Mouse (Mus musculus): ENCODE measurements around the gene Ccdc134. TPM values are rescaled to one million over a fixed set of nuclear protein-coding genes. Genes with fewer than 3 reads are reported as not detected.
"Not testable (repeated sequence)": the region's sequence is repeated elsewhere in the genome, so short reads cannot be mapped to it uniquely, and the experiment has no call there.

Ccdc134 gene
- 12.2 TPM in 2 replicates for polyA plus RNA-seq (2016; fragmentation: Nextera tagmentation; extraction: Ambion mirVana)

DNA sequence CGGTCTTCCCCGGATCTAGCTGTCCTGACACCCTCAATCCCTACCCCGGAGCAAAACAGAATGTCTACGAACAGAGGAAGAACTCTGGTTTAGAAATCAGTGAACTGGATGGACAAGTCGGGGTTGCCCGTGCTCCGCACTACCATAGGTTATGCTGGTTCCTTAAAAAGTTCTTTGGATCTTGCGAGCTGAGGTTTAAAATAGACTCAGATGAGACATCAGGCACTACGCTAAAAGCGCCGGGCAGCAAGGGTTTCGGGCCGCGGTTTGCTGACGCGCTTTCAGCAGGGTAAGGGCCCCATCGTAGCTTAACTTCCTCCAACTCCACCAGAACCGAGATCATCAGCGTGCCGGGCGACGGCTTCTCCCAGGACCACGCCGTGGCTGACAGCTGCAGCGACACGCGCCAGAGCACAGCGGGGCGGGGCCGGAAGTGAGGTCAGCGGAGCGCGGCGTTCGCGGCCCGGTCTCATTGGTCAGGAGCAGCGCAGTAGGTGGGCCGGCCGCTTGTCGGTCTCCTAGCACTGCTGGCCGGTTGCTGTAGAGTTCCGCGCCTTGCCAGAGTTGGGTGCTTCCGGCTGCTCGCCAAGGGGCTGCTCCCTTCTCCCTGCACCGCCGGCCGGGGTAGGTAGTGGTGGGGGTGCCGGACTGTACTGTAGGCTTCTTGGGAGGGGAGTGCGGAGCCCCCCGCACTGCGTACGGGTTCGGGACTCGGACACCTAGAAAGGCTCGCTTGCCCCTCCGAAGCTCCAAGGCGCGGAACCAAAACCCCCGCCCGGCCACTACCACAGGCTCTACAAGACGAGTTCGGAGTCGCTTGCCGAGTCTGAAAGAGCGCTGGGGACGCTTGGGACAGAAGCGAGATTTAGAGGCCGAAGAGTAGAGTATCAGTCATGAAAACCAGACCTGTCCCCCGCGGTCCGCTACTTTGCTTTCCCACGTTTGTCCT lies at the start of gene Ccdc134:
TSS of gene Ccdc134 (plus strand) at position 497 of the 949 bp plus-strand sequence.
- 0 out of 2 replicates have a peak, but pooled peaks cover 10% of the 10 kb centered on the region for H3K27me3 ChIP-seq (replicated peaks)
- WGBS (ENCODE audit: insufficient replicate concordance) = 1% methylated on average over 73 of the region's 74 CpGs

DNA sequence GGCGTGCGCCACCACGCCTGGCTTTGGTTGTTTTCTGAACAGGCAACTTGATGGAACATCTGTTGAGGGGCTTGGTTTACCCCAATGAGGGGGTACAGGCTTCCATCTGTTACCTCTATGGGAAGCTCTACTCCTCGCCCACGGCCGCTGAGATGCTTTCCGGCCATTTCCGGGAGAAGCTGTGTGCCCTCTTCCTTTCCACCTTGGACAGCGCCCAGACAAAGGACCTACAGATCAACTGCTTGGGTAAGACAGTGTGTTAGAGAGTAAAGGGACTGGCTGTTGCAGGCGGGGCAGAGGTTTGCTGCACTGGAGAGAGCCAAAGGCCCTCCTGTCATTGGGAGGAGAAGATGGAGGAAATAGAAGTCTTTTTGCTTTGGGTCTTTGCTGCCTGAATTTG lies 47.8 kb upstream of the Ccdc134 start:
- H3K27me3 ChIP-seq (replicated peaks) = peaks cover 48% of the 10 kb centered on the region
- H3K9ac ChIP-seq = no peak overlapping the region
- no peak overlapping the region for H3K27ac ChIP-seq
- H3K4me1 ChIP-seq = no peaks in the 10 kb centered on the region
- no peak overlapping the region for H3K4me3 ChIP-seq
- H3K4me2 ChIP-seq = no peak overlapping the region
- 49% methylated on average over 10 of the region's 10 CpGs for WGBS (ENCODE audit: insufficient replicate concordance)
- no peak for ATAC-seq
- no peaks in the 10 kb centered on the region for H3K9me3 ChIP-seq (replicated peaks)
- H3K36me3 ChIP-seq = no peaks in the 10 kb centered on the region

More for the DNA sequence above, at the start of gene Ccdc134:
- Histone ChIP-seq H3K36me3 (peaks cover 23% of the 10 kb centered on the region), H3K9me3 (replicated peaks) (no peaks in the 10 kb centered on the region), H3K9ac (peak within 1 kb of the TSS; percentile 80), H3K4me2 (peak within 1 kb of the TSS; percentile 93), H3K27ac (peak within 1 kb of the TSS; percentile 80), H3K4me1 (peaks cover 39% of the 10 kb centered on the region), H3K4me3 (peak within 1 kb of the TSS; percentile 82)
- ATAC-seq = peak; percentile 99

GRCm38 (mm10) chr15:82081161-82081560 lies 46.6 kb upstream of the Ccdc134 start:
- H3K27me3 ChIP-seq (replicated peaks) = peaks cover 55% of the 10 kb centered on the region
- WGBS (ENCODE audit: insufficient replicate concordance) = 31% methylated on average over 7 of the region's 7 CpGs
- H3K9ac ChIP-seq = no peak overlapping the region
- H3K27ac ChIP-seq = no peak overlapping the region
- no peaks in the 10 kb centered on the region for H3K36me3 ChIP-seq
- no peaks in the 10 kb centered on the region for H3K4me1 ChIP-seq
- H3K4me2 ChIP-seq = no peak overlapping the region
- no peaks in the 10 kb centered on the region for H3K9me3 ChIP-seq (replicated peaks)
- H3K4me3 ChIP-seq = no peak overlapping the region
- ATAC-seq = no peak

GRCm38 (mm10) chr15:82085606-82086005 lies 42.1 kb upstream of the Ccdc134 start:
- Histone ChIP-seq H3K9ac (no peak overlapping the region), H3K4me1 (no peaks in the 10 kb centered on the region), H3K36me3 (no peaks in the 10 kb centered on the region), H3K4me3 (no peak overlapping the region), H3K9me3 (replicated peaks) (no peaks in the 10 kb centered on the region), H3K27ac (no peak overlapping the region), H3K4me2 (no peak overlapping the region), H3K27me3 (replicated peaks) (peaks cover 76% of the 10 kb centered on the region)
- WGBS (ENCODE audit: insufficient replicate concordance) = 70% methylated on average over 9 of the region's 9 CpGs
- no peak for ATAC-seq

DNA sequence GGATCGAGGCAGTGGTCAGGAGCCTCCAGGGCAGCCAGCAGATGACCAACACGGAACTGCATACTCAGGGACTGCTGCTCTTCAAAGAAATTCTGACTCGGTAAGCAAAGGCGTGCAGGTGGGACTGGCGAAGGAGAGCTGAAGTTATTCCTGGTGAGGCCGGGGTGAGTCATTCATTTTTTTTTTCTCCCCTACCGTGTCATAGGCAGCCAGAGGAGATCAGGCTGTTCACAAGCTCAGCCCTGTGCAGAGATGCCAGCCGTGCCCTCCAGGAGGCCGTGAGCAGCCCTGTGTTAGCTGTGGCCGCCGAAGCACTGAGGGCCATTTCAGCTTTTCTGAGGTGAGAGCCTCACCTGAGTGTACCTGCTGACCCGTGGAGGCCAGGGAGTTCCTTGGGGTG lies 41.6 kb upstream of the Ccdc134 start:
- Histone ChIP-seq H3K27me3 (replicated peaks) (peaks cover 74% of the 10 kb centered on the region), H3K4me1 (no peaks in the 10 kb centered on the region), H3K9ac (no peak overlapping the region), H3K36me3 (no peaks in the 10 kb centered on the region), H3K4me2 (no peak overlapping the region), H3K9me3 (replicated peaks) (no peaks in the 10 kb centered on the region), H3K27ac (no peak overlapping the region), H3K4me3 (no peak overlapping the region)
- no peak for ATAC-seq
- WGBS (ENCODE audit: insufficient replicate concordance) = 69% methylated on average over 12 of the region's 12 CpGs

GRCm38 (mm10) chr15:82087266-82087665 lies 40.5 kb upstream of the Ccdc134 start:
- Histone ChIP-seq H3K9me3 (replicated peaks) (no peaks in the 10 kb centered on the region), H3K4me2 (no peak overlapping the region), H3K4me1 (no peaks in the 10 kb centered on the region), H3K27ac (no peak overlapping the region), H3K9ac (no peak overlapping the region), H3K4me3 (no peak overlapping the region), H3K36me3 (no peaks in the 10 kb centered on the region), H3K27me3 (replicated peaks) (peaks cover 78% of the 10 kb centered on the region)
- whole genome bisulfite sequencing (ENCODE audit: insufficient replicate concordance) = 13% methylated on average over 10 of the region's 10 CpGs
- ATAC-seq = no peak

GRCm38 (mm10) chr15:82091061-82091460 lies 36.7 kb upstream of the Ccdc134 start:
- Histone ChIP-seq H3K9me3 (replicated peaks) (no peaks in the 10 kb centered on the region), H3K4me3 (no peak overlapping the region), H3K4me2 (no peak overlapping the region), H3K9ac (no peak overlapping the region), H3K27me3 (replicated peaks) (peaks cover 60% of the 10 kb centered on the region), H3K4me1 (no peaks in the 10 kb centered on the region), H3K36me3 (no peaks in the 10 kb centered on the region), H3K27ac (no peak overlapping the region)
- ATAC-seq = no peak
- WGBS (ENCODE audit: insufficient replicate concordance) = 63% methylated on average over 7 of the region's 7 CpGs

- H3K27ac ChIP-seq = no peak overlapping the region
- no peaks in the 10 kb centered on the region for H3K9me3 ChIP-seq (replicated peaks)
- no peak for ATAC-seq
- WGBS (ENCODE audit: insufficient replicate concordance) = 21% methylated on average over 8 of the region's 8 CpGs
- H3K4me1 ChIP-seq = no peaks in the 10 kb centered on the region
- peaks cover 30% of the 10 kb centered on the region for H3K27me3 ChIP-seq (replicated peaks)
- no peaks in the 10 kb centered on the region for H3K36me3 ChIP-seq
- H3K9ac ChIP-seq = no peak overlapping the region
- H3K4me3 ChIP-seq = no peak overlapping the region
- H3K4me2 ChIP-seq = no peak overlapping the region
Observed at GRCm38 (mm10) chr15:82106953-82107555, 20.7 kb upstream of the Ccdc134 start.

- H3K27ac ChIP-seq = no peak overlapping the region
- no peak overlapping the region for H3K9ac ChIP-seq
- H3K4me1 ChIP-seq = no peaks in the 10 kb centered on the region
- no peak overlapping the region for H3K4me2 ChIP-seq
- no peaks in the 10 kb centered on the region for H3K36me3 ChIP-seq
- no peaks in the 10 kb centered on the region for H3K9me3 ChIP-seq (replicated peaks)
- WGBS (ENCODE audit: insufficient replicate concordance) = 73% methylated on average over 8 of the region's 8 CpGs
- peaks cover 26% of the 10 kb centered on the region for H3K27me3 ChIP-seq (replicated peaks)
- H3K4me3 ChIP-seq = no peak overlapping the region
- ATAC-seq = no peak
Observed at GRCm38 (mm10) chr15:82120544-82120943, 7.2 kb upstream of the Ccdc134 start.

GRCm38 (mm10) chr15:82126690-82127089 lies 1.0 kb upstream of the Ccdc134 start:
- Histone ChIP-seq H3K4me3 (peak overlapping the region; percentile 82; the same call in 1 of the 2 replicates), H3K9ac (peak overlapping the region; percentile 71; the same call in 1 of the 2 replicates)
- H3K27ac ChIP-seq = not testable (repeated sequence)

DNA sequence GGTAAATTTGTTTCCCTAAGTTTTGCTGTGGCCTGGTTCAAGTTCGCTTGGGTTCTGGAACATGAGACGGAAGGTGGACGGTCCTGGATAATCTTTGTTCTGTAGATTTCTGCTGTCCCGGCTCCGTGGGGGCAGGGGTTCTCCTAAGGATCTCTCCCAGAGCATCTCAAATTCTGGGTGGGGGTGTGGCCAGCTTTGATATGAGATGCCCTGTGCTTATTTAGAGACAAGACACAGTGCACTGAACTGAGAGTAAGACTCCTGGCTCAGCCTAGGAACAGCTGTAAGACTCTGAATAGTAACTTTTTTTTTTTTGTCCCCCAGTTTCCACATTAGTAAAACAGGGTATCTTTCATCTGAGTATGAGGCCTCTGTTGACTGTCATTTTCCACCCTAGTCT lies 676 bp downstream of the Ccdc134 start:
- H3K4me2 ChIP-seq = peak overlapping the region; percentile 93
- H3K9ac ChIP-seq = peak overlapping the region; percentile 80
- H3K4me3 ChIP-seq = peak overlapping the region; percentile 82
- H3K9me3 ChIP-seq (replicated peaks) = no peaks in the 10 kb centered on the region
- no peak; the same call in 1 of the 2 replicates for ATAC-seq
- peaks cover 27% of the 10 kb centered on the region for H3K36me3 ChIP-seq
- peaks cover 39% of the 10 kb centered on the region for H3K4me1 ChIP-seq
- 0 out of 2 replicates have a peak, but pooled peaks cover 10% of the 10 kb centered on the region for H3K27me3 ChIP-seq (replicated peaks)
- 3% methylated on average over 5 of the region's 5 CpGs for WGBS (ENCODE audit: insufficient replicate concordance)
- H3K27ac ChIP-seq = peak overlapping the region; percentile 80

More at GRCm38 (mm10) chr15:82126690-82127089, 1.0 kb upstream of the Ccdc134 start:
- H3K4me1 ChIP-seq = peaks cover 39% of the 10 kb centered on the region
- WGBS (ENCODE audit: insufficient replicate concordance) = 77% methylated on average over 4 of the region's 4 CpGs
- H3K36me3 ChIP-seq = peaks cover 16% of the 10 kb centered on the region
- ATAC-seq; H3K9me3 ChIP-seq (replicated peaks): not testable (repeated sequence)
- 0 out of 2 replicates have a peak, but pooled peaks cover 10% of the 10 kb centered on the region for H3K27me3 ChIP-seq (replicated peaks)
- peak overlapping the region; percentile 93 for H3K4me2 ChIP-seq

GRCm38 (mm10) chr15:82130599-82130998 lies 2.9 kb downstream of the Ccdc134 start:
- no peak overlapping the region for H3K4me2 ChIP-seq
- WGBS (ENCODE audit: insufficient replicate concordance) = 32% methylated on average over 7 of the region's 7 CpGs
- H3K9me3 ChIP-seq (replicated peaks) = no peaks in the 10 kb centered on the region
- peaks cover 39% of the 10 kb centered on the region for H3K4me1 ChIP-seq
- no peaks in the 10 kb centered on the region for H3K27me3 ChIP-seq (replicated peaks)
- no peak overlapping the region for H3K4me3 ChIP-seq
- H3K9ac ChIP-seq = 0 out of 2 replicates have a peak overlapping the region, but pooled peaks have one; percentile 14
- H3K27ac ChIP-seq = no peak overlapping the region
- no peak for ATAC-seq
- peaks cover 30% of the 10 kb centered on the region for H3K36me3 ChIP-seq
